9 mouse cellular contexts compared by ENCODE assay signal in the genomic region with DNA sequence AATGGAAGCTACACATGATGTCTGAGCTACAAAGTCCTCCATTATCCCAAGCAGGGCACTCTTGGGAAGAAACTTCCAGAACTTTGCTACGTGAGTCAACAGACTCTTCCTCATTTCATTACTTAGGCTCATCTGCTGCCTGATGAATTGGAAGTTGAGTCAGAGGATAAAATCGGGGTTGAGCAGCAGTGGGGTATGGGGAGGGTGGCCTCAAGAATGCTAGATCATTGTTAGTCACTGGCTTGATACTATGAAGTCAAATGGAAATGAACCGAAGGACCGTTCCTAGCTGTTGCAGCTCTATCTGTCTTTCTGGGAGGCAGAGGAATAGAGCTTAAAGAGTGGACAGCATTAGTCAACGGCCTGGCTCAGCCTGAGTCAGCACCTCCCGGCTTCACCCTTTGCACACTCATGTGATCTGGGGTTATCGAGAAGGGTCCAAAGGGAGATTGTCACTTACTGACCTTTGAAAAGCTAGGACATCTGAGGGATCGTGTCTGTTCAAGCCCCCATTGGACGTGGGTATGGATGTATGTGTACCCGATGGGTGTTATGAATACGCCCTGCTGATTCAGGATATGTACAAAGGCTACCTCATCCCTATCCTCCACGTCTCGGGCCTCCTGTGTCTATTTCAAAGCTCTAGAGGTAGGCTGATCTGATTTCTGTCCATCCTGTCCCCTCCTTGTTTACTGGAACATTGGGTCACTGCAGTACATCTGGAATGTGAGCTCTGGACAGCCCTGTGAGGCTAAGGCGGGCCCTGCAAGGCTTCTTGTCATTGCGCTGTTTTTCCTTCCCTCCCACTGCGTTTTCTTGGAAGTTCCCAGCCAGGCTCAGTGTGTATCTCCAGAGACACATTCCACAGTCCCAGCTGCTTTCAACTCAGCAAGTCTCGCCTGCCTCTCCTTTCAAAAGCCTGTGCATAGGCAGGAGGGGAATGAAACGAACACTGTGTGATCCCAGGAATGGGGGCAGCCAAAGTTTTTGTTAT.
A peak's percentile ranks its signal among the peaks of the same experiment; 100 is the strongest.
DNase-seq lines count a peak whose midpoint lies in the region; ATAC-seq lines count a peak whose summit lies in the region.
"Had no signal": no experiment of that assay in that cellular context is flagged by ENCODE, and none has a peak within 500 bp of the region (broad histone marks: within the 10 kb centered on the region; RNA-seq: fewer than 3 reads in every experiment).

No protein-coding gene starts in this region.

- ATAC-seq in forebrain, embryonic 11.5 days (replicated peaks; ENCODE audit: low FRiP score) = no peak

- no peaks in the 10 kb centered on the region for H3K36me3 ChIP-seq in forebrain, embryonic 11.5 days (ENCODE audit: control insufficient read depth, insufficient read depth, low read length)
- H3K36me3 ChIP-seq: limb, embryonic 12.5 days had no signal

- H3K4me1 ChIP-seq in forebrain, embryonic 11.5 days (replicated peaks; ENCODE audit: control insufficient read depth, insufficient read depth, low read length) = no peaks in the 10 kb centered on the region

- DNase-seq in embryo, embryonic 11 days = peak; percentile 9
- DNase-seq in embryo, embryonic 10.5 days (ENCODE audit: low spot score) = no peak
- DNase-seq in urinary bladder, postnatal 14 days (ENCODE audit: low spot score) = peak; percentile 64
- DNase-seq in urinary bladder, adult 2 months (ENCODE audit: low spot score) = no peak
- DNase-seq in left cerebral cortex, postnatal 36 days (ENCODE audit: low spot score in 2 of 2) = peak; percentile 9 to 12
- DNase-seq in thymus, postnatal 14 days = no peak
- no peak for DNase-seq in neural tube, embryonic 10.5 days (ENCODE audit: extremely low spot score, low spot score)
- DNase-seq in forebrain, embryonic 11.5 days (ENCODE audit: low spot score) = no peak

- no peaks in the 10 kb centered on the region for H3K27me3 ChIP-seq in forebrain, embryonic 11.5 days (ENCODE audit: control insufficient read depth, insufficient read depth, low read length)
- H3K27me3 ChIP-seq: limb, embryonic 12.5 days had no signal

- no peak overlapping the region for H3K27ac ChIP-seq in forebrain, embryonic 11.5 days (ENCODE audit: low read depth, low read length)
- H3K27ac ChIP-seq: limb, embryonic 12.5 days had no signal

- no peaks in the 10 kb centered on the region for H3K9me3 ChIP-seq in forebrain, embryonic 11.5 days (ENCODE audit: control insufficient read depth, low read length)
- H3K9me3 ChIP-seq: limb, embryonic 12.5 days had no signal

- intact Hi-C loops in left cerebral cortex, postnatal 36 days (cut with DNase I) = no loop called here

- no peak overlapping the region for H3K4me2 ChIP-seq in forebrain, embryonic 11.5 days (ENCODE audit: low read depth, low read length, severe bottlenecking)
- H3K4me2 ChIP-seq: limb, embryonic 12.5 days had no signal

- H3K4me3 ChIP-seq in forebrain, embryonic 11.5 days (ENCODE audit: low read depth, low read length) = no peak overlapping the region
- H3K4me3 ChIP-seq: limb, embryonic 12.5 days had no signal

- no peak overlapping the region for H3K9ac ChIP-seq in forebrain, embryonic 11.5 days (ENCODE audit: low read length)
- H3K9ac ChIP-seq: limb, embryonic 12.5 days had no signal

- 76% methylated on average over 18 of the region's 18 CpGs for WGBS in forebrain, embryonic 11.5 days

Comparison
In these comparisons a context has a peak if more than half of its experiments do, and no peak if none do; other contexts are left out.
1. DNase-seq: peak in embryo, embryonic 11 days (single experiment), urinary bladder, postnatal 14 days (single experiment) and left cerebral cortex, postnatal 36 days (2 of 2); none in embryo, embryonic 10.5 days (single experiment), urinary bladder, adult 2 months (single experiment), thymus, postnatal 14 days (single experiment), neural tube, embryonic 10.5 days (single experiment) and forebrain, embryonic 11.5 days (single experiment).